In the genomic region with DNA sequence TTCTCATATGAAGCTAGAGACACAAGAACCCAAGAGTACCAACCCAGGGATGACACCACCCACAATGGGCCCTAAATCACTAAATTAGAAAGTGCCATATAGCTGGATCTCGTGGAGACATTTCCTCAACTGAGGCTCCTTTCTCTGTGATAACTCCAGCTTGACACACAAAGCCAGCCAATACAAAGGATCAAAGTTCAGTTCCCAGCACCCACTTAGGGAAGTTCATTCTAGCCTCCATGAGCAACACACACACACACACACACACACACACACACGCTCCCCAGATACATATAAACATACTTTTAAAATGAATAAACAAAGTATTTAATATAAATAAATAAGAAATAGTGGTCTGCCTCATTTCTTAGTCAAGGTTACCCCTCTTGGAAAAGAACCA, we compare ENCODE assay signal across 19 mouse cellular contexts.
DNase-seq lines count a peak whose midpoint lies in the region; ATAC-seq and TF ChIP-seq lines count a peak whose summit lies in the region.
"Had no signal": no experiment of that assay in that cellular context is flagged by ENCODE, and none has a peak within 500 bp of the region (broad histone marks: within the 10 kb centered on the region; RNA-seq: fewer than 3 reads in every experiment).

No protein-coding gene starts in this region.

- TF ChIP-seq POLR2A in liver, adult 2 months (IDR thresholded peaks at IDR 0.05; ENCODE audit: extremely low read depth, insufficient read depth, low read length), result no peak

- H3K79me2 ChIP-seq in liver, adult 2 months (ENCODE audit: control insufficient read depth, insufficient read depth, low read length), result no peaks in the 10 kb centered on the region

- no peaks in the 10 kb centered on the region for H3K36me3 ChIP-seq in liver, adult 2 months (ENCODE audit: control insufficient read depth, insufficient read depth, low read length)
- no peaks in the 10 kb centered on the region for H3K36me3 ChIP-seq in liver, embryonic 12.5 days
- H3K36me3 ChIP-seq in intestine, embryonic 16.5 days (ENCODE audit: control insufficient read depth, insufficient read depth, low read length), result no peaks in the 10 kb centered on the region
- H3K36me3 ChIP-seq: embryonic facial prominence, embryonic 10.5 days; embryonic facial prominence, embryonic 12.5 days; forebrain, embryonic 15.5 days had no signal

- no peak for TF ChIP-seq CTCF in liver, adult 2 months (IDR thresholded peaks at IDR 0.05; ENCODE audit: low read depth, low read length)
- no peak for TF ChIP-seq CTCF in gastrocnemius, adult 2 months (IDR thresholded peaks at IDR 0.05)

- H3K27me3 ChIP-seq in liver, adult 2 months (ENCODE audit: control insufficient read depth, insufficient read depth, low read length), result no peaks in the 10 kb centered on the region
- H3K27me3 ChIP-seq in liver, embryonic 12.5 days (replicated peaks), result no peaks in the 10 kb centered on the region
- H3K27me3 ChIP-seq in intestine, embryonic 16.5 days (replicated peaks; ENCODE audit: control insufficient read depth, insufficient read depth, low read length), result no peaks in the 10 kb centered on the region
- H3K27me3 ChIP-seq: embryonic facial prominence, embryonic 12.5 days; forebrain, embryonic 13.5 days; forebrain, embryonic 15.5 days had no signal

- H3K9ac ChIP-seq in liver, adult 2 months (ENCODE audit: low read depth, low read length), result no peak overlapping the region
- H3K9ac ChIP-seq in liver, embryonic 12.5 days, result no peak overlapping the region
- H3K9ac ChIP-seq in intestine, embryonic 16.5 days (ENCODE audit: low read depth, low read length), result no peak overlapping the region
- H3K9ac ChIP-seq: embryonic facial prominence, embryonic 12.5 days; forebrain, embryonic 13.5 days; forebrain, embryonic 15.5 days; forebrain, postnatal 0 days had no signal

- no peaks in the 10 kb centered on the region for H3K4me1 ChIP-seq in liver, adult 2 months (ENCODE audit: control insufficient read depth, insufficient read depth, low read length)
- no peaks in the 10 kb centered on the region for H3K4me1 ChIP-seq in liver, embryonic 12.5 days
- H3K4me1 ChIP-seq in intestine, embryonic 16.5 days (ENCODE audit: control insufficient read depth, insufficient read depth, low read length), result no peaks in the 10 kb centered on the region
- H3K4me1 ChIP-seq: embryonic facial prominence, embryonic 12.5 days; forebrain, embryonic 13.5 days; forebrain, embryonic 15.5 days had no signal

- intact Hi-C loops in gastrocnemius, adult 2 months (cut with DNase I), result no loop called here

- no peak for ATAC-seq in liver, embryonic 12.5 days
- peak; percentile 49 for ATAC-seq in intestine, embryonic 16.5 days
- ATAC-seq: forebrain, embryonic 13.5 days; forebrain, embryonic 15.5 days; forebrain, postnatal 0 days had no signal

- H3K27ac ChIP-seq in liver, adult 2 months (replicated peaks; ENCODE audit: insufficient read depth, low read depth, low read length), result no peak overlapping the region
- no peak overlapping the region for H3K27ac ChIP-seq in liver, embryonic 12.5 days
- H3K27ac ChIP-seq in intestine, embryonic 16.5 days (ENCODE audit: low read length), result no peak overlapping the region
- no peak overlapping the region for H3K27ac ChIP-seq in gastrocnemius, adult 2 months
- H3K27ac ChIP-seq: embryonic facial prominence, embryonic 10.5 days; embryonic facial prominence, embryonic 12.5 days; forebrain, embryonic 13.5 days; forebrain, embryonic 15.5 days had no signal

- H3K4me3 ChIP-seq in liver, adult 2 months (ENCODE audit: insufficient read depth, low read depth, low read length), result no peak overlapping the region
- no peak overlapping the region for H3K4me3 ChIP-seq in liver, embryonic 12.5 days
- no peak overlapping the region for H3K4me3 ChIP-seq in intestine, embryonic 16.5 days (ENCODE audit: low read length)
- no peak overlapping the region for H3K4me3 ChIP-seq in gastrocnemius, adult 2 months
- H3K4me3 ChIP-seq: embryonic facial prominence, embryonic 10.5 days; embryonic facial prominence, embryonic 12.5 days; forebrain, embryonic 13.5 days; forebrain, embryonic 15.5 days had no signal

- no peak overlapping the region for H3K4me2 ChIP-seq in liver, embryonic 12.5 days
- H3K4me2 ChIP-seq in intestine, embryonic 16.5 days (ENCODE audit: low read depth, low read length), result no peak overlapping the region
- H3K4me2 ChIP-seq: embryonic facial prominence, embryonic 12.5 days; forebrain, embryonic 13.5 days; forebrain, embryonic 15.5 days had no signal

- peak; percentile 14 for DNase-seq in liver, adult 2 months (ENCODE audit: extremely low read depth, low read depth, low spot score)
- DNase-seq in gastrocnemius, adult 2 months, result no peak
- DNase-seq in left cerebral cortex, adult 9 months (ENCODE audit: low spot score in 2 of 2), result no peak
- DNase-seq: adrenal gland, adult 2 months; adrenal gland, postnatal 10 days; adrenal gland, postnatal 25 days; cerebellum, adult 11 months; cerebellum, adult 18-20 months; cerebellum, adult 9-10 months; cerebellum, postnatal 10 days; cerebellum, postnatal 25 days; embryo, embryonic 11 days; forebrain, postnatal 0 days had no signal

- 80% methylated on average over 2 of the region's 2 CpGs for WGBS in liver, adult 2 months
- WGBS in liver, embryonic 12.5 days (ENCODE audit: insufficient replicate concordance), result 70% methylated on average over 2 of the region's 2 CpGs
- WGBS in intestine, embryonic 16.5 days, result 65% methylated on average over 2 of the region's 2 CpGs

- H3K9me3 ChIP-seq in liver, embryonic 12.5 days (replicated peaks), result no peaks in the 10 kb centered on the region
- no peaks in the 10 kb centered on the region for H3K9me3 ChIP-seq in intestine, embryonic 16.5 days (ENCODE audit: control insufficient read depth, low read length)
- H3K9me3 ChIP-seq: embryonic facial prominence, embryonic 10.5 days; embryonic facial prominence, embryonic 12.5 days; forebrain, embryonic 13.5 days; forebrain, embryonic 15.5 days had no signal
